Mouse (Mus musculus) olfactory bulb, adult 2 months (tissue): ENCODE results near the gene Aldh3b1.
"Not testable (repeated sequence)": the region's sequence is repeated elsewhere in the genome, so short reads cannot be mapped to it uniquely, and the experiment has no call there.

ENCODE experiments used
- CTCF ChIP-seq: fragments of 200-500 bp; IDR thresholded peaks from 2 replicates; pipeline ENCODE4 v1.5.1; 2012; ENCODE audit warnings: low read depth, mild to moderate bottlenecking, low read length, moderate library complexity; ENCODE audit not compliant: insufficient read depth
- POLR2A ChIP-seq: fragments of 200-500 bp; IDR thresholded peaks from 2 replicates; pipeline ENCODE4 v1.6.1; 2012; ENCODE audit warnings: mild to moderate bottlenecking, low read depth, low read length, moderate library complexity; ENCODE audit not compliant: insufficient read depth

DNA sequence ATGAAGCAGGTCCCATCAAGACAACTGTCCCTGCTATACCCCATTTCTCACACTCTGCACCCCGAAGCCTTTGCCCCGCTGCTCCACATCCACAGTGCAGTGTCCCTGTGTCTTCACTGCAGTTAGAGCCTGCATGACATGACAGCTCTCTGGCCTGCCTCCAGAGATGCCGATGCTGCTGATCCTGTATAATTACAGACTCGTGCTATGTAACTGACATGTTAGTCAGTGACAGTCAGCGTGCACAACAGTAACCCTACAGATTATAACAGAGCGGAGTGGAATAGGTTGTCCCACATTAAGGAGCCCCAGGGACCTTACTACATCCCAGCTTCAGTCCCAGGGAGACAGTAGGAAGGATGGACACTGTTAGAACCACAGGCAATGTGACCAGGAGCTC, 45.0 kb upstream of the Aldh3b1 start:
- not testable (repeated sequence) for TF ChIP-seq CTCF, POLR2A
